Mouse (Mus musculus) stomach, embryonic 16.5 days (tissue): ENCODE measurements at regions not wholly inside any gene's neighbourhood (a gene's known extent, or its start where the extent isn't known, plus 50 kb on each side); places are given as distances from the start of the nearest gene placed in this dataset.

Source experiments
- ATAC-seq: fragments of 200-750 bp; cut with Nextera tagmentation; 2 replicates; pipeline ENCODE4 v1.8.0; 2017; ENCODE audit warnings: moderate number of reproducible peaks, moderate TSS enrichment; ENCODE audit not compliant: insufficient read depth, low FRiP score
- H3K27ac ChIP-seq: fragments of 300-500 bp; sonication (generic); 2 replicates; pipeline ENCODE4 v1.5.1; 2014; ENCODE audit warnings: low read length
- H3K27me3 ChIP-seq: fragments of 300-500 bp; sonication (generic); 2 replicates; pipeline ENCODE4 v1.6.1; 2014; ENCODE audit warnings: low read length, control low read depth, mixed read lengths; ENCODE audit not compliant: control insufficient read depth, insufficient read depth
- H3K36me3 ChIP-seq: fragments of 300-500 bp; sonication (generic); 2 replicates; pipeline ENCODE4 v1.6.1; 2014; ENCODE audit warnings: low read length; ENCODE audit not compliant: control insufficient read depth, insufficient read depth
- H3K4me1 ChIP-seq: fragments of 300-500 bp; sonication (generic); 2 replicates; pipeline ENCODE4 v1.6.1; 2014; ENCODE audit warnings: low read length, control low read depth, mixed read lengths; ENCODE audit not compliant: control insufficient read depth, insufficient read depth
- H3K4me2 ChIP-seq: fragments of 300-500 bp; sonication (generic); 2 replicates; pipeline ENCODE4 v1.6.1; 2014; ENCODE audit warnings: low read depth, low read length, mixed read lengths
- H3K4me3 ChIP-seq: fragments of 300-500 bp; sonication (generic); replicated peaks from 2 replicates; pipeline ENCODE4 v1.5.1; 2014; ENCODE audit warnings: mild to moderate bottlenecking, low read length
- H3K9ac ChIP-seq: fragments of 300-500 bp; sonication (generic); 2 replicates; pipeline ENCODE4 v1.6.1; 2014; ENCODE audit warnings: low read length
- H3K9me3 ChIP-seq: fragments of 300-500 bp; sonication (generic); replicated peaks from 2 replicates; pipeline ENCODE4 v1.6.1; 2016; ENCODE audit warnings: low read length, control low read depth; ENCODE audit not compliant: control insufficient read depth
- WGBS: fragments of 180-500 bp; shearing (Covaris S2); extraction: QIAGEN DNeasy Blood & Tissue Kit; methylation state at CpG from one replicate; pipeline ENCODE4 v1.1.7; 2014; 5-methylcytosine and 5-hydroxymethylcytosine counted together

DNA sequence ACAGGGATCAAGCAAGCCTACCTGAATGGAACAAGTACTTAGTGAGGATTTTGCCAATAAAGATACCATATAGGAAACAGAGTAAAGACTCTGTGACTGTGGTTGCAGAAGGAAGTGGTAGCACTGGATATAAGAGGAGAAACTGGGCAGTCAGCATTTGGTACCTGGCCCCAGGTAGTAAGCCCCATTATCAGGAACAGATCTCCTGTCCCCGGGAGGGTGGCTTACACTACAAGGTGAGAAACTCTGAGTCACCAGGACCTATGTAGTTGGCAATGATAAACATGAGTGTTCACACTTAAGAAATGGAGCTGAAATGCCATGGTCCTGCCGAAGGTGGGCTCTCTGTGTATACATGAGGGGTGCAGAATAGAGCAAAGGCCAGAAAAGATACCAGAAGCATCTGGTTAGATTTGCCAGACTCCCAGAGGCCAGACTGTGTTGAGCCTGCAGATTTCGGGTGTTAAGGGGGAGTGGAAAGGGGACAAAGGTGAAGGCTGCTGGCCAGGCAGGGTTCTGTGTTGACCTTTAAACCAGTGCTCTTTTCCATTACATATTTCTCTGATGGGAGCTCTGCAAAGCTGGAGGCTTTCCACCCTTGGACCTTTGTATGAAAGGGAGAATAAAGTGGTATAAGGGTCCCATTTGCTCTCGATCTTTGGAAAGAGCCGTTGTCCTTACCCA lies 66.8 kb upstream of the Acsl1 start:
- H3K4me1 ChIP-seq = no peaks in the 10 kb centered on the region
- peak; percentile 44; the same call in 1 of the 2 replicates for ATAC-seq
- H3K4me2 ChIP-seq = no peak overlapping the region
- H3K36me3 ChIP-seq = no peaks in the 10 kb centered on the region
- H3K9me3 ChIP-seq = no peaks in the 10 kb centered on the region
- no peak overlapping the region for H3K27ac ChIP-seq
- WGBS = 68% methylated on average over 5 of the region's 5 CpGs
- H3K9ac ChIP-seq = no peak overlapping the region
- no peaks in the 10 kb centered on the region for H3K27me3 ChIP-seq
- no peak overlapping the region for H3K4me3 ChIP-seq

DNA sequence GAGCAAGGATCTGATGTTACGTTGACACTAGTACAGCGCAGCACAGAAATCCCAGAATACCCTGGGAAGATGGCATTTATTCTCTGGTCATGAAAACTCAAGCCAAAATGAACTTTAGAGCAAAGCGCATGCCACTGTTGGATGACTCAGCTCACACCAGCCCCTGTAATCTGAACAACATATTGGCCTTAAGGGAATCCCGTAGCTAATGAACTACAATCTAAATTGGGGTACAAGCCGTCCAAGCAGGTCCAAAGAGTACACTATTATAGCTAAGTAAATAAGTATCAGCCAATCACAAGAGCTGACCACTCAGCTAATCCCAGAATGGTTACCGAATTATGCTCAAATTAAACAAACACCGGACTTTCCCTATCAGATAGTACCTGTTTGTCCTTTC lies 62.0 kb upstream of the Acsl1 start:
- Histone ChIP-seq H3K27me3 (no peaks in the 10 kb centered on the region), H3K9ac (no peak overlapping the region), H3K27ac (no peak overlapping the region), H3K4me3 (no peak overlapping the region), H3K9me3 (peaks cover 8% of the 10 kb centered on the region; the same call in 1 of the 2 replicates), H3K36me3 (no peaks in the 10 kb centered on the region), H3K4me2 (no peak overlapping the region), H3K4me1 (no peaks in the 10 kb centered on the region)
- ATAC-seq = peak; percentile 47; the same call in 1 of the 2 replicates
- 75% methylated on average over 7 of the region's 7 CpGs for WGBS

DNA sequence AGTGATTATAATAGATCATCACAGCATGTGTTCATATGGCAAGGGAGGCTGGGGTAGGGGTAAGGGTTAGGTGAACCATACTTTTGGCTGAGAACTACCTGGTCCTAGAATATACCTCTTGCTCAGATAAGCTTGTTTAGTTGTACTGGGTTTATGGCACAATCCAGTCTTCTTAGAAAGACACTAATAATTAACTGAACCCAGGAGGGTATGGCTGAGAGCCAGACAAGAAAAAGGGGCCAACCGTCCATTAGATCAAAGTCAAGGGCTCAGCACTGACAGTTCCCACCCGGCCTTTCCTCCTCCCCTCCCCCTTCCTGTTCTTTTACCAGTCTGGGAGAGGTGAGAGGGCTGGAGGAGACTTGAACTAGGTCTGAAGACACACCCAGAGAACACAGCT lies 61.5 kb upstream of the Acsl1 start:
- peak; percentile 69 for ATAC-seq
- Histone ChIP-seq H3K9me3 (peaks cover 8% of the 10 kb centered on the region; the same call in 1 of the 2 replicates), H3K36me3 (no peaks in the 10 kb centered on the region), H3K4me2 (no peak overlapping the region), H3K27ac (no peak overlapping the region), H3K4me1 (no peaks in the 10 kb centered on the region), H3K27me3 (no peaks in the 10 kb centered on the region), H3K4me3 (no peak overlapping the region), H3K9ac (no peak overlapping the region)
- 29% methylated on average over 2 of the region's 2 CpGs for WGBS

DNA sequence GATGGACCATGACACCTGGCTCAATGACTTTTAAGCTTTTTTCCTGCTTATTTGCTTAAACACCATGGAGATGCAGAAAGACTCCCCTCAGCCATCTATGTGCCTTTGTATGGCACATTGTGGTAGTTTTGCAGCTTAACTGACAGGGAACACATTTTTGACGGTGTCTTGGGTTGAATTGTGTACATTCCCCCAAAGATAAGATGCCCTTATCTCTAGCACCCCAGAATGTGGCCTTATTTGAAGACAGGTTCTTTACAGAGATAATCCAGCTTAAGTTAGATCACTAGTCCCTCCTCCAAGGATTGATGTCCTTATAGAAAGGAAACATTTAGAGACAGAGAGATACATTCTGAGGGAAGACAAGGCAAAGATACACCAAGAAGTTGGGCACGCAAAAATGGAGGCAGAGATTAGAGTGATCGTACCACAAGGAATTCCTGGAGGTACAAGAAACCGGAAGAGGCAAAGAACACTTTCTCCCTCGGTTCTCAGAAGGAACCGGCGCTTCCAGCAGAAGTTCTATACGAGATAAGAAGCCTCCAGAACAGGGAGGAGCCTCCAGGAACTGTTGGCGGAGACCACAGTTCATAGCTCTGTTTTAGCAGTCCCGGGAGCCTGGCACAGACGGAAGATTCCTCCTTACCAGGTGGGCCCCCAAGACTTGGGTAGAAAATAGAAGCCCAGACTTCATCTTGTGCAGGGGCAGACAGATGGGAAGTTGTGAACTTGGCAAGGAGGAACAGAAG lies 58.8 kb upstream of the Acsl1 start:
- WGBS = 83% methylated on average over 11 of the region's 11 CpGs
- H3K36me3 ChIP-seq = no peaks in the 10 kb centered on the region
- no peak overlapping the region for H3K4me2 ChIP-seq
- no peak for ATAC-seq
- no peak overlapping the region for H3K9ac ChIP-seq
- no peak overlapping the region for H3K4me3 ChIP-seq
- H3K27me3 ChIP-seq = no peaks in the 10 kb centered on the region
- H3K27ac ChIP-seq = no peak overlapping the region
- peaks cover 8% of the 10 kb centered on the region; the same call in 1 of the 2 replicates for H3K9me3 ChIP-seq
- no peaks in the 10 kb centered on the region for H3K4me1 ChIP-seq

DNA sequence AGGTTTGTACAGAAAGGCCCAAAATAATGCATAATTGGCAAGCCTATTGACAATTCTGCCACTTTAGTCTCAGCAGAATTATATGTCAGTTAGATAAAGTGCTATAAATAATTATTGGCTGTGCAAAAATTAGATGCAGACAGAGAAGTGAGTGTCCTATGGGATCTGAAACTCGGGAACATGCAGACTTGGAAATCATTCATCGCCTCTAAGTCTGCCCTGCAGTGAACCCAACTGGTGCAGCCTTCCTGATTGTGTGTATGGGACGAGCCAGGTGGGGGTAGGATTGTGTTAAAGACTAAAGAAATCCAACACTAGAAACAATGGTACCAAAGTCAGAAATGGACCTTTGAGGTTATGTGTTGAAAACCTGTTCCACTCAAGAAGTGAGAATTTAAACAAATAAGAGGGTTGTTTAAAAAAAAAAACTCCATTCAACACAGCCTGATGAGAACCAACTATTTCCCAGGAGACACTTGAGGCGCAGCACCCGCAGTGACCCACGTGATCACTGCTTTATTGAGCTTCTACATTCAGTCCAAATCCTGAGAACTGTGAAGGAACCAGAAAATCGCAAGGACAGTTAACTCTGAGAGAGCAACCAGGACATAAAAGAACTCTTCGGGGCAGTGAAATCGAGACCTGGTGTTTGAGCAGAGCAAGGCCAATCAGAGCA lies 57.4 kb upstream of the Acsl1 start:
- H3K4me2 ChIP-seq = no peak overlapping the region
- no peaks in the 10 kb centered on the region for H3K4me1 ChIP-seq
- ATAC-seq = no peak
- no peak overlapping the region for H3K9ac ChIP-seq
- H3K27me3 ChIP-seq = no peaks in the 10 kb centered on the region
- peaks cover 8% of the 10 kb centered on the region; the same call in 1 of the 2 replicates for H3K9me3 ChIP-seq
- 80% methylated on average over 9 of the region's 9 CpGs for WGBS
- no peak overlapping the region for H3K4me3 ChIP-seq
- H3K36me3 ChIP-seq = no peaks in the 10 kb centered on the region
- H3K27ac ChIP-seq = no peak overlapping the region

DNA sequence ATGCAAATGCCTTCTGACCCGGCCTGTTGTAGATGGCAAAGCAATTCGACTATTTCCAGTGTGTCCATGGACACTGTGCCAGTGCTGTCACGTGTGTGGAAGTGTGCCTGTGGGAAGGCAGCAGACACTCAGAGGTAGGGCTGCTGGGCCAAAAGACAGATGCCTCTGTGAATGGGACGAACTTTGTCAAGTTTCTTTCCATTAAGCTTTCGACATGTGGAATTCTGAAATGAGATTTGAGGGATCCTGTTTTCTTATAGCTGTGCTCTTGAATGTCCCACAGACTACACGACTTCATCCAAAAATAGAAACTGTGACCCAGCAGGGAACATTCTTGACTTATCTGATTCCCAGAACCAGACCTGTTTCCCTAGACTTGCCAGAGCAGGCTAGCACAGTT lies 56.0 kb upstream of the Acsl1 start:
- H3K27ac ChIP-seq = no peak overlapping the region
- no peak for ATAC-seq
- H3K4me3 ChIP-seq = no peak overlapping the region
- no peaks in the 10 kb centered on the region for H3K4me1 ChIP-seq
- 70% methylated on average over 6 of the region's 6 CpGs for WGBS
- H3K9me3 ChIP-seq = peaks cover 8% of the 10 kb centered on the region; the same call in 1 of the 2 replicates
- no peaks in the 10 kb centered on the region for H3K36me3 ChIP-seq
- H3K4me2 ChIP-seq = no peak overlapping the region
- no peak overlapping the region for H3K9ac ChIP-seq
- H3K27me3 ChIP-seq = no peaks in the 10 kb centered on the region

DNA sequence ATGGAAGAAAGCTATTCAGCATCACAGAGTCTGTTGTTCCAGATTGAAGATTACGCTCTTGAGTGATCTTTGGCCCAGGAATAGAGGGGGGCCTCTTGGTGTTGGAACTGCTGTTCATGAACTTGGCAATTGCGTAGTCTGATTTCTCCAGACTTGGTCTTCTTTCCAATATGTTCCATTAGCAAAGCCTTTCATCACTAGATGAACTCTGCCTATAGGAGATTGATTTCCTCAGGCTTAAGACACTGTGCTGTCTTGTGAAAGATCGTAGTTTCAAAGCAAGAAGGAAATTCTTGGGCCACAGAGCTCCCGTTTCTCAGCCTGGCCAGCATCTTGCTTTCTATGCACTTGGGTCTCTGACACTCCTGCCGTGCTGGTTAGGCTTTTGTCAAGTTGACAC lies 51.4 kb upstream of the Acsl1 start:
- H3K9me3 ChIP-seq = no peaks in the 10 kb centered on the region
- no peak overlapping the region for H3K4me3 ChIP-seq
- H3K4me2 ChIP-seq = no peak overlapping the region
- no peak overlapping the region for H3K27ac ChIP-seq
- WGBS = 74% methylated on average over 5 of the region's 5 CpGs
- no peak for ATAC-seq
- no peak overlapping the region for H3K9ac ChIP-seq
- no peaks in the 10 kb centered on the region for H3K27me3 ChIP-seq
- H3K36me3 ChIP-seq = no peaks in the 10 kb centered on the region
- no peaks in the 10 kb centered on the region for H3K4me1 ChIP-seq

DNA sequence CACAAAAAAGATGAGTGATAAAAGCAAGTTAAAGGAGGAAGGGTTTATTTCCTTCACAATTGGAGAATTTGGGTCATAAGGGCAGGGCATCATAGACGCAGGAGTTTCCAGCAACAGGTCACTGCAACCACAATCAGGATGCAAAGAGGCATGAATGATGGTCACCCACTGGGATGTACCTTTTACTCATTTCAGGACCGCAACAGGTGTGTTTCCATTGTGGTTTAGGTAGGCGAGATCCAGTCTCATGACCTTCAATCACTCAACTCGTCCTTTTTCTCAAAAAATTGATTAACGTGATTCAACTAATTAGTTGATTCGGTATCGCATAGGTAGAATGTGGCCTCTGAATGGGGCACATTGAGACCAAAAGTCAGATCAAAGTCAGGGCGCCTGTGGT lies 50.4 kb upstream of the Acsl1 start:
- Histone ChIP-seq H3K4me3 (no peak overlapping the region), H3K9me3 (no peaks in the 10 kb centered on the region), H3K27me3 (no peaks in the 10 kb centered on the region), H3K27ac (no peak overlapping the region), H3K36me3 (no peaks in the 10 kb centered on the region), H3K4me2 (no peak overlapping the region), H3K9ac (no peak overlapping the region), H3K4me1 (no peaks in the 10 kb centered on the region)
- 90% methylated on average over 8 of the region's 8 CpGs for WGBS
- no peak for ATAC-seq
